Mouse (Mus musculus): ENCODE results near the gene Cenpl.

DNA sequence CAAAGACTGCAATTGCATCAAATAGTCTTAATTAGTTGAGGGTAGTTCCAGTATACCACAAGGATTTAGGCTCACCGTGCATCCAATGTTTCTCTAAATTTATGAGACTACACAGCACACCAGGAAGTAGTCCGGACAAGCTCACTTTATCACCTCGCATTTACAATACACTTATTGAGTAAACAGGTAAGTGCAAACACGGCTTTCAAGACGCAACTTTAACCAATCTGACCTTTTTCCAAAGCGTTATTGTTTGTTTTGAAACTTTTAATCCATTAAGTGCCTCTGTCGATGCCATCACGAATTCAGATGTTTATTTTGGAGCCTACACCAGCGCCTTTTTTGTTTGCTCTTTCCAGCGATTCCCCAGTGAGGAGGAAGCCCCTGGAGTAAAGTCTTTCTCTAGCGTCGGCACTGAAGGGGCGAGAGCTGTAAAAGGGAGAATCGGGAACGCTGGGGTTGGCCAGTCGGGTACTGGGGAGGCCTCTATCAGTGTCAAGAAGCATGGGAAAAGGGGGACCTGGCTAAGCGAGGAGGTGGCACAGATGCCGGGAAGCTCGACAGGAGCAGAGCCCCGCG is 36.6 kb upstream of the Cenpl start:
- TF ChIP-seq CTCF (IDR thresholded peaks at IDR 0.05; ENCODE audit: borderline replicate concordance, control insufficient read depth, extremely low read depth, insufficient read depth, low read length, poor library complexity) (no peak), POLR2A (IDR thresholded peaks at IDR 0.05; ENCODE audit: control insufficient read depth, extremely low read depth, insufficient read depth, low read length, poor library complexity) (no peak)
